Mouse (Mus musculus) cerebellum, adult 2 months (tissue): ENCODE results near the gene Stab1.

Experiments used
- CTCF ChIP-seq: fragments of 200-500 bp; IDR thresholded peaks from 2 replicates; pipeline ENCODE4 v1.5.1; 2011; ENCODE audit warnings: low read depth, mild to moderate bottlenecking, control low read depth, low read length, moderate library complexity, borderline replicate concordance; ENCODE audit not compliant: insufficient read depth
- POLR2A ChIP-seq: fragments of 200-500 bp; IDR thresholded peaks from 2 replicates; pipeline ENCODE4 v1.6.1; 2011; ENCODE audit warnings: low read length, control low read depth, borderline replicate concordance; ENCODE audit not compliant: insufficient read depth

GRCm38 (mm10) chr14:31200038-31200437 is 31.6 kb upstream of the Stab1 start:
- TF ChIP-seq POLR2A = no peak
- no peak for TF ChIP-seq CTCF
